ENCODE assay signal across 27 mouse cellular contexts in the genomic region with DNA sequence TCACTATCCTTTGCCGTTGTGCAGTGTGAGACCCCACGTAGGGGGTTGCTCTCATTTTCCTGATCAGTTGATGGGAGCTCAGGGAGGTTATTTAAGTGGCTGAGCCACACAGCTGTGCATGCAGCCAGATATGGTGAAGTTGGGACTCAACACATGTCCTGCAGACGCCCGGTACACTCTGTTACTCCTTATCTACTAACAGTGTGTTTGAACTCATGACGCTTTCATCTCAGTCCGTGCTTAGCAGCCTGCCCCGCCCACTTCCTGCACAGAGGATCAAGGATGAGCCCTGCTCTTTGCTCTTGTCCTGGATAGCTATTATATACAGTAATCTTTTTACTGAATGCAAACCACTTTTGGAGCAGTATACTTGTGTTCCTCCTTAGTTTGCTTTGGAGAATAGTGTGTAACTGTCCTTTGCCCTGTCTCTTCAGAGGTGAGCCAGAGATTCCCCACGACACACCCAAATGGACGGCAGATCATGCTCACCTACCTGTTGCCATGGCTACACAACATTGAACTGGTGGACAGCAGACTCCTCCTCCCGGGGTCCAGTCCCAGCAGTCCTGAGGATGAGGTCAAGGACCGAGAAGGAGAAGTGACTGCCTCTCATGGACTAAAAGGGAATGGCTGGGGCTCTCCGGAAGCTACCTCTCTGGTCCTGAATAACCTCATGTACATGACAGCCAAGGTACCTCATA.
DNase-seq lines count a peak whose midpoint lies in the region; ATAC-seq lines count a peak whose summit lies in the region.
"Had no signal": no experiment of that assay in that cellular context is flagged by ENCODE, and none has a peak within 500 bp of the region (broad histone marks: within the 10 kb centered on the region; RNA-seq: fewer than 3 reads in every experiment).

No protein-coding gene starts in this region.

- no peaks in the 10 kb centered on the region for H3K27me3 ChIP-seq in heart, embryonic 12.5 days (replicated peaks)
- H3K27me3 ChIP-seq: embryonic facial prominence, embryonic 12.5 days; embryonic facial prominence, embryonic 15.5 days; forebrain, embryonic 12.5 days; forebrain, embryonic 15.5 days; heart, embryonic 15.5 days; hindbrain, embryonic 13.5 days had no signal

- no peak for ATAC-seq in heart, embryonic 12.5 days (ENCODE audit: insufficient number of reproducible peaks, low FRiP score)
- peak; percentile 84 for ATAC-seq in megakaryocyte-erythroid progenitor cell, adult 5-6 weeks (replicated peaks; ENCODE audit: low FRiP score, low TSS enrichment, poor library complexity, severe bottlenecking)
- ATAC-seq: CD4-positive, CD25-positive, alpha-beta regulatory T cell, adult 4 months; forebrain, embryonic 15.5 days; hindbrain, embryonic 16.5 days had no signal

- no peak overlapping the region for H3K4me2 ChIP-seq in heart, embryonic 12.5 days
- H3K4me2 ChIP-seq: embryonic facial prominence, embryonic 12.5 days; embryonic facial prominence, embryonic 15.5 days; forebrain, embryonic 12.5 days; forebrain, embryonic 15.5 days; heart, embryonic 15.5 days; hindbrain, embryonic 13.5 days had no signal

- DNase-seq in heart, postnatal 4 days = no peak
- DNase-seq in thymus, postnatal 0 days (ENCODE audit: low spot score) = peak; percentile 30
- no peak for DNase-seq in thymus, adult 18-20 months
- peak; percentile 17 for DNase-seq in CD4-positive helper T cell, adult 2 months (ENCODE audit: low read depth, low spot score)
- DNase-seq in right cerebral cortex, adult 2 months (ENCODE audit: low spot score in 2 of 2) = no peak
- DNase-seq: adrenal gland, adult 2 months; adrenal gland, postnatal 14 days; B cell, adult 2 months; cerebellum, adult 11 months; cerebellum, adult 2 months; cerebellum, adult 9-11 months; cerebellum, postnatal 25 days; gastrocnemius, postnatal 25 days; heart, adult 2 months; heart, postnatal 14 days had no signal

- H3K27ac ChIP-seq in heart, embryonic 12.5 days (ENCODE audit: poor library complexity, severe bottlenecking) = 0 out of 2 replicates have a peak overlapping the region, but pooled peaks have one; percentile 0
- H3K27ac ChIP-seq: embryonic facial prominence, embryonic 12.5 days; embryonic facial prominence, embryonic 15.5 days; forebrain, embryonic 12.5 days; forebrain, embryonic 15.5 days; heart, adult 2 months; heart, embryonic 10.5 days; heart, embryonic 15.5 days; hindbrain, embryonic 10.5 days; hindbrain, embryonic 13.5 days had no signal

- no peak overlapping the region for H3K4me3 ChIP-seq in heart, embryonic 12.5 days
- H3K4me3 ChIP-seq: embryonic facial prominence, embryonic 12.5 days; embryonic facial prominence, embryonic 15.5 days; forebrain, embryonic 12.5 days; forebrain, embryonic 15.5 days; heart, adult 2 months; heart, embryonic 10.5 days; heart, embryonic 15.5 days; hindbrain, embryonic 10.5 days; hindbrain, embryonic 13.5 days had no signal

- WGBS in heart, embryonic 12.5 days = 37% methylated on average over 12 of the region's 12 CpGs

- H3K9ac ChIP-seq in heart, embryonic 12.5 days = no peak overlapping the region
- H3K9ac ChIP-seq: embryonic facial prominence, embryonic 12.5 days; embryonic facial prominence, embryonic 15.5 days; forebrain, embryonic 12.5 days; forebrain, embryonic 15.5 days; heart, embryonic 15.5 days; hindbrain, embryonic 13.5 days had no signal

- H3K36me3 ChIP-seq in heart, embryonic 12.5 days = peaks cover 57% of the 10 kb centered on the region

- H3K9me3 ChIP-seq in heart, embryonic 12.5 days (replicated peaks) = peaks cover 12% of the 10 kb centered on the region
- H3K9me3 ChIP-seq: forebrain, embryonic 15.5 days; heart, embryonic 15.5 days had no signal

- H3K4me1 ChIP-seq in heart, embryonic 12.5 days (replicated peaks) = peaks cover 20% of the 10 kb centered on the region
- H3K4me1 ChIP-seq: forebrain, embryonic 12.5 days; forebrain, embryonic 15.5 days; hindbrain, embryonic 13.5 days had no signal

Comparison
In these comparisons a context has a peak if more than half of its experiments do, and no peak if none do; other contexts are left out.
1. DNase-seq: peak in thymus, postnatal 0 days (single experiment) and CD4-positive helper T cell, adult 2 months (single experiment); none in heart, postnatal 4 days (single experiment), thymus, adult 18-20 months (0 of 2) and right cerebral cortex, adult 2 months (0 of 2).